ENCODE assay signal across 7 mouse cellular contexts in the genomic region with DNA sequence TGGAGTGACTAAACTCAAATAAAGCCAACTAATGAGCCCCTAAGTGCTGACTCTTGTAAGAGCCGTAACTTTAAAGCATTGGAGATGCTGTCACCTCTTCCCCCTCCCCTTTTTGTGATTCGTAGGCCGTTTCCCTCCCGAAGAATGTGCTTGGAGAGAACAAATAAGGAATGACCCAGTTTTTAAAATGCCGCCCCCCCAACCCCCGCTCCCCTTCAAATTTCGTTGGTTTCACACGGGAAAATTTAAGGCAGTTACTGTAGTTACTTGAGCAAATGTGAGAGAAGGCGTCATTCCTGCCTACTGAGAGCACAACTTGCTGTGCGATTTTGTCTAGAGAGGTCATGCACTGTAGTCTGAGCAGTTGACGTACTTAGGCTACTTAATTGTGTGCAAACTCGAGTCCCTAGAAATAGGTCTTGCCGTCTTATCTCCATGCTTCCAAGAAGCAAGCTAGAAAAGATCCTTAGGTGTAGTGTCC. TPM values are rescaled to one million over a fixed set of nuclear protein-coding genes. Genes with fewer than 3 reads are reported as not detected.
A peak's percentile ranks its signal among the peaks of the same experiment; 100 is the strongest.
DNase-seq lines count a peak whose midpoint lies in the region; ATAC-seq and TF ChIP-seq lines count a peak whose summit lies in the region.

No protein-coding gene starts in this region.

- peaks cover 38% of the 10 kb centered on the region for H3K79me2 ChIP-seq in MEL (ENCODE audit: control insufficient read depth, insufficient read depth, low read length, poor library complexity)

- intact Hi-C loops in heart, postnatal 36 days (cut with DNase I) = loop anchor here (5.0 kb wide), 3 partner anchors 82 to 172 kb away; a partner anchor contains a TSS

- H3K27ac ChIP-seq in MEL (ENCODE audit: control insufficient read depth, low read depth, low read length) = peak overlapping the region; percentile 40; the same call in 1 of the 2 replicates
- no peak overlapping the region for H3K27ac ChIP-seq in embryonic facial prominence, embryonic 13.5 days
- H3K27ac ChIP-seq in limb, embryonic 13.5 days = no peak overlapping the region
- H3K27ac ChIP-seq in midbrain, postnatal 0 days (ENCODE audit: low read depth, low read length) = no peak overlapping the region

- H3K27me3 ChIP-seq in MEL (ENCODE audit: control insufficient read depth in 1 of 2, insufficient read depth in 2 of 2, low read length in 2 of 2) = no peaks in the 10 kb centered on the region
- H3K27me3 ChIP-seq in embryonic facial prominence, embryonic 13.5 days = no peaks in the 10 kb centered on the region
- no peaks in the 10 kb centered on the region for H3K27me3 ChIP-seq in limb, embryonic 13.5 days
- no peaks in the 10 kb centered on the region for H3K27me3 ChIP-seq in midbrain, postnatal 0 days (ENCODE audit: insufficient read depth, low read length)

- peak overlapping the region; percentile 83 for H3K4me2 ChIP-seq in embryonic facial prominence, embryonic 13.5 days
- peak overlapping the region; percentile 89 for H3K4me2 ChIP-seq in limb, embryonic 13.5 days (replicated peaks)
- H3K4me2 ChIP-seq in midbrain, postnatal 0 days (ENCODE audit: low read depth, low read length, poor library complexity, severe bottlenecking) = peak overlapping the region; percentile 96

- TF ChIP-seq RAD21 in MEL (IDR thresholded peaks at IDR 0.05; ENCODE audit: low read depth, low read length) = no peak

- WGBS in embryonic facial prominence, embryonic 13.5 days = 2% methylated on average over 13 of the region's 13 CpGs
- WGBS in limb, embryonic 13.5 days = under 1% methylated on average over 13 of the region's 13 CpGs
- under 1% methylated on average over 13 of the region's 13 CpGs for WGBS in midbrain, postnatal 0 days

- no peak for TF ChIP-seq EP300 in MEL (IDR thresholded peaks at IDR 0.05; ENCODE audit: low read depth in 1 of 2, low read length in 2 of 2)

- H3K9ac ChIP-seq in MEL (ENCODE audit: control insufficient read depth, low read depth, low read length, poor library complexity, severe bottlenecking) = peak overlapping the region; percentile 99
- peak overlapping the region; percentile 96 for H3K9ac ChIP-seq in embryonic facial prominence, embryonic 13.5 days
- peak overlapping the region; percentile 97 for H3K9ac ChIP-seq in limb, embryonic 13.5 days
- H3K9ac ChIP-seq in midbrain, postnatal 0 days (replicated peaks; ENCODE audit: low read length, poor library complexity, severe bottlenecking) = peak overlapping the region; percentile 95

- ATAC-seq in CD4-positive, CD25-positive, alpha-beta regulatory T cell, adult 4 months = peak; percentile 9
- no peak for ATAC-seq in embryonic facial prominence, embryonic 13.5 days (ENCODE audit: insufficient number of reproducible peaks, insufficient read depth, low FRiP score, low TSS enrichment, low read depth)
- ATAC-seq in limb, embryonic 13.5 days (ENCODE audit: low FRiP score, low read depth) = no peak
- no peak for ATAC-seq in midbrain, postnatal 0 days (ENCODE audit: low FRiP score)

- no peak for TF ChIP-seq POLR2A in MEL (IDR thresholded peaks at IDR 0.05; ENCODE audit: control insufficient read depth in 1 of 2, insufficient read depth in 1 of 2, low read depth in 1 of 2, low read length in 2 of 2, poor library complexity in 1 of 2)

- peaks cover 0 to 17% of the 10 kb centered on the region in 2 experiments; a peak in 2 of 4 replicates for H3K36me3 ChIP-seq in MEL (ENCODE audit: control insufficient read depth in 1 of 2, insufficient read depth in 2 of 2, low read length in 2 of 2)
- no peaks in the 10 kb centered on the region for H3K36me3 ChIP-seq in embryonic facial prominence, embryonic 13.5 days
- no peaks in the 10 kb centered on the region for H3K36me3 ChIP-seq in limb, embryonic 13.5 days
- no peaks in the 10 kb centered on the region for H3K36me3 ChIP-seq in midbrain, postnatal 0 days (ENCODE audit: insufficient read depth, low read length)

- H3K9me3 ChIP-seq in MEL (replicated peaks; ENCODE audit: insufficient read depth, low read length) = no peaks in the 10 kb centered on the region
- no peaks in the 10 kb centered on the region for H3K9me3 ChIP-seq in embryonic facial prominence, embryonic 13.5 days
- H3K9me3 ChIP-seq in limb, embryonic 13.5 days = no peaks in the 10 kb centered on the region
- H3K9me3 ChIP-seq in midbrain, postnatal 0 days (ENCODE audit: low read length) = no peaks in the 10 kb centered on the region

- peak; percentile 66 for DNase-seq in MEL (ENCODE audit: low read depth, low spot score)
- DNase-seq in heart, postnatal 36 days = peak; percentile 18
- peak; percentile 13 for DNase-seq in midbrain, postnatal 0 days (ENCODE audit: low spot score)
- peak; percentile 37 for DNase-seq in thymus, postnatal 14 days

- peaks cover 2 to 11% of the 10 kb centered on the region in 2 experiments for H3K4me1 ChIP-seq in MEL (ENCODE audit: control insufficient read depth in 1 of 2, insufficient read depth in 2 of 2, low read length in 2 of 2)
- peaks cover 15% of the 10 kb centered on the region for H3K4me1 ChIP-seq in embryonic facial prominence, embryonic 13.5 days
- peaks cover 24% of the 10 kb centered on the region for H3K4me1 ChIP-seq in limb, embryonic 13.5 days
- H3K4me1 ChIP-seq in midbrain, postnatal 0 days (ENCODE audit: insufficient read depth, low read length) = peaks cover 4% of the 10 kb centered on the region; the same call in 1 of the 2 replicates

- H3K4me3 ChIP-seq in MEL (ENCODE audit: control insufficient read depth in 1 of 2, insufficient read depth in 1 of 2, low read depth in 2 of 2, low read length in 2 of 2) = peak overlapping the region; percentile 60 to 73
- peak overlapping the region; percentile 99 for H3K4me3 ChIP-seq in embryonic facial prominence, embryonic 13.5 days
- peak overlapping the region; percentile 98 for H3K4me3 ChIP-seq in limb, embryonic 13.5 days
- peak overlapping the region; percentile 99 for H3K4me3 ChIP-seq in midbrain, postnatal 0 days (ENCODE audit: low read depth, low read length)

- TF ChIP-seq CTCF in MEL (IDR thresholded peaks at IDR 0.05 in 2 of 3, conservative IDR thresholded peaks at IDR 0.05 in 1 of 3; ENCODE audit: control insufficient read depth in 1 of 3, insufficient read depth in 1 of 3, low read depth in 2 of 3, low read length in 3 of 3, poor library complexity in 1 of 3, severe bottlenecking in 1 of 3) = no peak
- no peak for TF ChIP-seq CTCF in midbrain, postnatal 0 days (IDR thresholded peaks at IDR 0.05)

TF ChIP-seq in MEL, 35 proteins besides CTCF, POLR2A, EP300 and RAD21:
- TF ChIP-seq GATA1 (IDR thresholded peaks at IDR 0.05; ENCODE audit: low read depth, low read length) (0 out of 2 replicates have a peak, but pooled peaks have one; percentile 12), TBP (IDR thresholded peaks at IDR 0.05; ENCODE audit: low read depth, low read length) (no peak)
TF ChIP-seq in MEL: peak in this region for 1.

RNA-seq across cellular contexts. Expression of a gene that starts 1.0 kb away (rescaled TPM):
- 1 to 10 TPM; 5.3 to 6.0 TPM for polyA plus RNA-seq in CD4-positive, CD25-positive, alpha-beta regulatory T cell, adult 4 months (2017; shearing (Covaris generic))
- total RNA-seq in MEL (2012; rRNA removed) = 11.3 and 11.8 TPM in 2 replicates
- 10 to 100 TPM; 15.5 to 24.6 TPM for polyA plus RNA-seq in MEL (2012; ENCODE audit: insufficient read depth in 1 of 2, insufficient read length in 2 of 2, low read depth in 1 of 2, low replicate concordance in 2 of 2, missing spikeins in 1 of 2)
- 7.2 and 8.3 TPM in 2 replicates for polyA plus RNA-seq in embryonic facial prominence, embryonic 13.5 days (2015; fragmentation: Nextera tagmentation; extraction: Ambion mirVana)
- total RNA-seq in heart, postnatal 36 days (2021) = 10 to 100 TPM; 31.0 to 37.9 TPM
- 8.1 and 9.0 TPM in 2 replicates for polyA plus RNA-seq in limb, embryonic 13.5 days (2015; fragmentation: Nextera tagmentation; extraction: Ambion mirVana)
- 9.5 and 22.6 TPM in 2 replicates for total RNA-seq in midbrain, postnatal 0 days (2014; rRNA removed)
- polyA plus RNA-seq in midbrain, postnatal 0 days (2015; fragmentation: Nextera tagmentation; extraction: Ambion mirVana) = 1.4 and 2.6 TPM in 2 replicates

Comparison
In these comparisons a context has a peak if more than half of its experiments do, and no peak if none do; other contexts are left out.
1. DNase-seq: peak in every context shown above with its lines; median percentile 66 in MEL; 37 in thymus, postnatal 14 days; 18 in heart, postnatal 36 days; 13 in midbrain, postnatal 0 days.